ENCODE assay signal across 8 mouse cellular contexts in the genomic region with DNA sequence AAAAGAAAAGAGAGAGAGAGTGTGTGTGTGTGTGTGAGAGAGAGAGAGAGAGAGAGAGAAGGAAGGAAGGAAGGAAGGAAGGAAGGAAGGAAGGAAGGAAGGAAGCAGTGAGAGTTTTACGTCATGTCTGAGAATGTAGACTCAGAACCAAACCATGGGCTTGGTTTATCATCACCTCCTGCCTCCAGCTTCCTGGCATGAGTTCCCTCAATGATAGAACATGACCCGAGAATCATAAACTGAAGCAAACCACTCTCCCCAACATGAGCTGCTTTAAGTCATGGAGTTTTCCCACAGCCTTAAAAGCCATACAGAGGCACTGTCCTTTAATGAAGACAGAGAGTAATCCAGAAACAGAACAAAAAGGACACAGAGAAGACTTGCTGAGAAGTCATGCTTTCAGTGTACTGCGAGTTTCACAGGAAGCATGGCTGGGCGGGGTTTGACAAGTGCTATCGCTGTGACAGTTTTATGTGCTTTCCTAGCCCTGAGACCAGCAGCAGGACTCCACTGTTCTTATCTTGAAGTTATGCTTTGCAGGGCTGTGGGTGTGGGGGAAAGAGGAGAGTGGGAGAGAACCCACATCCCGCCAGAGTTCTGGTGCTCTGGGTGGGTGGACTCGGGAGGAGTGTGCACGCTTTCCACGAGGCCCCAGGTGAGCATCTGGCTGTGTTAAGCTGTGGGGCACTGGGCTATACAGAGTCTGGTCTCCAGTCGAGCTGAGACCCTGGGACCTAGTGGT. TPM values are rescaled to one million over a fixed set of nuclear protein-coding genes. Genes with fewer than 3 reads are reported as not detected.
A peak's percentile ranks its signal among the peaks of the same experiment; 100 is the strongest.
DNase-seq lines count a peak whose midpoint lies in the region; ATAC-seq and TF ChIP-seq lines count a peak whose summit lies in the region.

No protein-coding gene starts in this region.

- TF ChIP-seq POLR2A in MEL (IDR thresholded peaks at IDR 0.05; ENCODE audit: control insufficient read depth in 1 of 2, insufficient read depth in 1 of 2, low read depth in 1 of 2, low read length in 2 of 2, poor library complexity in 1 of 2), result peak in 1 of 2 experiments; percentile 63; a peak in 2 of 4 replicates

- no peak overlapping the region for H3K9ac ChIP-seq in heart, embryonic 12.5 days
- H3K9ac ChIP-seq in MEL (ENCODE audit: control insufficient read depth, low read depth, low read length, poor library complexity, severe bottlenecking), result peak overlapping the region; percentile 56

- TF ChIP-seq CTCF in MEL (IDR thresholded peaks at IDR 0.05 in 2 of 3, conservative IDR thresholded peaks at IDR 0.05 in 1 of 3; ENCODE audit: control insufficient read depth in 1 of 3, insufficient read depth in 1 of 3, low read depth in 2 of 3, low read length in 3 of 3, poor library complexity in 1 of 3, severe bottlenecking in 1 of 3), result no peak

- no peaks in the 10 kb centered on the region for H3K27me3 ChIP-seq in heart, embryonic 12.5 days (replicated peaks)
- H3K27me3 ChIP-seq in MEL (ENCODE audit: control insufficient read depth in 1 of 2, insufficient read depth in 2 of 2, low read length in 2 of 2), result no peaks in the 10 kb centered on the region
- H3K27me3 ChIP-seq in embryonic facial prominence, embryonic 10.5 days (replicated peaks; ENCODE audit: low read depth, poor library complexity, severe bottlenecking), result no peaks in the 10 kb centered on the region

- peak overlapping the region; percentile 42 for H3K4me2 ChIP-seq in heart, embryonic 12.5 days

- H3K36me3 ChIP-seq in heart, embryonic 12.5 days, result no peaks in the 10 kb centered on the region
- H3K36me3 ChIP-seq in MEL (ENCODE audit: control insufficient read depth in 1 of 2, insufficient read depth in 2 of 2, low read length in 2 of 2), result peaks cover 0 to 13% of the 10 kb centered on the region in 2 experiments; a peak in 2 of 4 replicates
- no peaks in the 10 kb centered on the region for H3K36me3 ChIP-seq in embryonic facial prominence, embryonic 10.5 days (replicated peaks)

- no peak for TF ChIP-seq RAD21 in MEL (IDR thresholded peaks at IDR 0.05; ENCODE audit: low read depth, low read length)

- H3K27ac ChIP-seq in heart, embryonic 12.5 days (ENCODE audit: poor library complexity, severe bottlenecking), result peak overlapping the region; percentile 47
- peak overlapping the region; percentile 100 for H3K27ac ChIP-seq in MEL (ENCODE audit: control insufficient read depth, low read depth, low read length)
- no peak overlapping the region for H3K27ac ChIP-seq in embryonic facial prominence, embryonic 10.5 days (replicated peaks)

- no peak for DNase-seq in heart, postnatal 14 days
- DNase-seq in MEL (ENCODE audit: low read depth, low spot score), result peak; percentile 94
- peak; percentile 76 to 89 for DNase-seq in natural killer cell, adult 2 months (ENCODE audit: low spot score in 2 of 2)
- no peak for DNase-seq in layer of hippocampus, postnatal 14 days (ENCODE audit: low spot score in 2 of 2)
- DNase-seq in urinary bladder, adult 18-20 months (ENCODE audit: low spot score in 2 of 2), result no peak
- DNase-seq in embryonic facial prominence, embryonic 10.5 days (ENCODE audit: low spot score), result no peak

- ATAC-seq in heart, embryonic 12.5 days (ENCODE audit: insufficient number of reproducible peaks, low FRiP score), result peak; percentile 83
- ATAC-seq in inflammation-experienced regulatory T-cells, adult 6 months, result peak; percentile 10

- 42% methylated on average over 10 of the region's 10 CpGs for whole genome bisulfite sequencing in heart, embryonic 12.5 days
- 84% methylated on average over 10 of the region's 10 CpGs for WGBS in embryonic facial prominence, embryonic 10.5 days

- peak; percentile 91 for TF ChIP-seq EP300 in MEL (IDR thresholded peaks at IDR 0.05; ENCODE audit: low read depth in 1 of 2, low read length in 2 of 2)

- peaks cover 14% of the 10 kb centered on the region for H3K4me1 ChIP-seq in heart, embryonic 12.5 days (replicated peaks)
- peaks cover 13 to 26% of the 10 kb centered on the region in 2 experiments for H3K4me1 ChIP-seq in MEL (ENCODE audit: control insufficient read depth in 1 of 2, insufficient read depth in 2 of 2, low read length in 2 of 2)
- H3K4me1 ChIP-seq in embryonic facial prominence, embryonic 10.5 days, result no peaks in the 10 kb centered on the region

- peaks cover 2% of the 10 kb centered on the region; the same call in 1 of the 2 replicates for H3K9me3 ChIP-seq in heart, embryonic 12.5 days (replicated peaks)
- H3K9me3 ChIP-seq in MEL (replicated peaks; ENCODE audit: insufficient read depth, low read length), result no peaks in the 10 kb centered on the region
- H3K9me3 ChIP-seq in embryonic facial prominence, embryonic 10.5 days, result no peaks in the 10 kb centered on the region

- H3K4me3 ChIP-seq in heart, embryonic 12.5 days, result no peak overlapping the region
- peak overlapping the region; percentile 9 to 28 for H3K4me3 ChIP-seq in MEL (ENCODE audit: control insufficient read depth in 1 of 2, insufficient read depth in 1 of 2, low read depth in 2 of 2, low read length in 2 of 2)
- no peak overlapping the region for H3K4me3 ChIP-seq in embryonic facial prominence, embryonic 10.5 days

- H3K79me2 ChIP-seq in MEL (ENCODE audit: control insufficient read depth, insufficient read depth, low read length, poor library complexity), result no peaks in the 10 kb centered on the region

- intact Hi-C loops in heart, postnatal 14 days (cut with DNase I), result no loop called here

TF ChIP-seq in MEL, 35 proteins besides CTCF, POLR2A, EP300 and RAD21 (continues in another document):
- TF ChIP-seq NELFE (IDR thresholded peaks at IDR 0.05; ENCODE audit: low read depth, low read length) (peak; percentile 79), TCF12 (IDR thresholded peaks at IDR 0.05; ENCODE audit: low read depth, low read length) (peak; percentile 86), USF1 (IDR thresholded peaks at IDR 0.05; ENCODE audit: low read depth, low read length) (no peak), BHLHE40 (IDR thresholded peaks at IDR 0.05; ENCODE audit: borderline replicate concordance, low read depth, low read length) (peak; percentile 48; the same call in 1 of the 2 replicates), ZKSCAN1 (IDR thresholded peaks at IDR 0.05; ENCODE audit: low read depth, low read length) (no peak), POLR2AphosphoS5 (IDR thresholded peaks at IDR 0.05; ENCODE audit: borderline replicate concordance, low read depth, low read length) (no peak), HCFC1 (IDR thresholded peaks at IDR 0.05; ENCODE audit: low read depth, low read length) (peak; percentile 53), TAL1 (IDR thresholded peaks at IDR 0.05; ENCODE audit: low read length) (peak; percentile 70), JUND (IDR thresholded peaks at IDR 0.05; ENCODE audit: low read depth, low read length) (no peak), POLR2AphosphoS2 (IDR thresholded peaks at IDR 0.05; ENCODE audit: low read length) (peak; percentile 68; the same call in 1 of the 2 replicates), RCOR1 (IDR thresholded peaks at IDR 0.05; ENCODE audit: low read depth, low read length) (peak; percentile 76), SIN3A (IDR thresholded peaks at IDR 0.05; ENCODE audit: low read length) (peak; percentile 97), ELF1 (IDR thresholded peaks at IDR 0.05; ENCODE audit: low read depth, low read length) (peak; percentile 58; the same call in 1 of the 2 replicates), ZC3H11A (IDR thresholded peaks at IDR 0.05; ENCODE audit: low read depth, low read length) (no peak), MAX (IDR thresholded peaks at IDR 0.05; ENCODE audit: low read length) (peak; percentile 94), E2F4 (IDR thresholded peaks at IDR 0.05; ENCODE audit: borderline replicate concordance, low read depth, low read length) (0 out of 2 replicates have a peak, but pooled peaks have one; percentile 55), KAT2A (conservative IDR thresholded peaks at IDR 0.05; ENCODE audit: low read depth, low read length) (0 out of 2 replicates have a peak, but pooled peaks have one; percentile 31), CHD1 (IDR thresholded peaks at IDR 0.05; ENCODE audit: low read depth, low read length) (0 out of 2 replicates have a peak, but pooled peaks have one; percentile 55), GATA1 (IDR thresholded peaks at IDR 0.05; ENCODE audit: low read depth, low read length) (peak; percentile 69; the same call in 1 of the 2 replicates)

RNA-seq across cellular contexts. Expression of gene Serpinb9, which starts 9.7 kb away (rescaled TPM):
- polyA plus RNA-seq in heart, embryonic 12.5 days (2016; fragmentation: Nextera tagmentation; extraction: Ambion mirVana), result 6.1 and 6.8 TPM in 2 replicates
- 1 to 10 TPM; 7.8 to 8.6 TPM for total RNA-seq in heart, postnatal 14 days (2021)
- total RNA-seq in MEL (2012; rRNA removed), result 1.6 and 2.1 TPM in 2 replicates
- polyA plus RNA-seq in MEL (2012; ENCODE audit: insufficient read depth in 1 of 2, insufficient read length in 2 of 2, low read depth in 1 of 2, low replicate concordance in 2 of 2, missing spikeins in 1 of 2), result 1 to 10 TPM in 1 of 2 experiments, not detected in 1; 2.9 TPM
- polyA plus RNA-seq in inflammation-experienced regulatory T-cells, adult 6 months (2017; shearing (Covaris generic)), result 10 to 100 TPM; 21.5 to 47.1 (median 22.1) TPM
- total RNA-seq in layer of hippocampus, postnatal 14 days (2021), result 1 to 10 TPM; 5.4 to 6.5 TPM
- 1.4 TPM in 2 replicates for polyA plus RNA-seq in embryonic facial prominence, embryonic 10.5 days (2016; fragmentation: Nextera tagmentation; extraction: Ambion mirVana)

RNA-seq across cellular contexts. Expression of gene Serpinb6b, which starts 28.3 kb away (rescaled TPM):
- 15.1 and 16.9 TPM in 2 replicates for polyA plus RNA-seq in heart, embryonic 12.5 days (2016; fragmentation: Nextera tagmentation; extraction: Ambion mirVana)
- 10 to 100 TPM; 24.9 to 27.8 TPM for total RNA-seq in heart, postnatal 14 days (2021)
- 0.20 and 0.27 TPM in 2 replicates for total RNA-seq in MEL (2012; rRNA removed)
- polyA plus RNA-seq in MEL (2012; ENCODE audit: insufficient read depth in 1 of 2, insufficient read length in 2 of 2, low read depth in 1 of 2, low replicate concordance in 2 of 2, missing spikeins in 1 of 2), result 1 to 10 TPM in 1 of 2 experiments, not detected in 1; 1.2 TPM
- polyA plus RNA-seq in inflammation-experienced regulatory T-cells, adult 6 months (2017; shearing (Covaris generic)), result 100 to 1,000 TPM in 1 of 3 experiments, 10 to 100 TPM in 2; 33.0 to 109 (median 34.2) TPM
- 1 to 10 TPM; 2.0 to 3.6 TPM for total RNA-seq in layer of hippocampus, postnatal 14 days (2021)
- polyA plus RNA-seq in embryonic facial prominence, embryonic 10.5 days (2016; fragmentation: Nextera tagmentation; extraction: Ambion mirVana), result 1.1 and 1.7 TPM in 2 replicates

RNA-seq across cellular contexts. Expression of gene Serpinb9b, which starts 33.9 kb away (rescaled TPM):
- 1.4 and 2.0 TPM in 2 replicates for polyA plus RNA-seq in heart, embryonic 12.5 days (2016; fragmentation: Nextera tagmentation; extraction: Ambion mirVana)
- under 1 TPM; 0.12 to 0.41 TPM for total RNA-seq in heart, postnatal 14 days (2021)
- total RNA-seq in MEL (2012; rRNA removed), result 1.5 and 2.3 TPM in 2 replicates
- 1 to 10 TPM in 1 of 2 experiments, not detected in 1; 3.9 TPM for polyA plus RNA-seq in MEL (2012; ENCODE audit: insufficient read depth in 1 of 2, insufficient read length in 2 of 2, low read depth in 1 of 2, low replicate concordance in 2 of 2, missing spikeins in 1 of 2)
- under 1 TPM in 1 of 3 experiments, not detected in 2; 0.77 TPM for polyA plus RNA-seq in inflammation-experienced regulatory T-cells, adult 6 months (2017; shearing (Covaris generic))
- total RNA-seq in layer of hippocampus, postnatal 14 days (2021), result not detected
- not detected in 2 replicates for polyA plus RNA-seq in embryonic facial prominence, embryonic 10.5 days (2016; fragmentation: Nextera tagmentation; extraction: Ambion mirVana)

Comparison
In these comparisons a context has a peak if more than half of its experiments do, and no peak if none do; other contexts are left out.
1. H3K4me3 ChIP-seq: peak in MEL (2 of 2); none in heart, embryonic 12.5 days (single experiment) and embryonic facial prominence, embryonic 10.5 days (single experiment).
2. DNase-seq: peak in MEL (single experiment) and natural killer cell, adult 2 months (2 of 2); none in heart, postnatal 14 days (0 of 2), layer of hippocampus, postnatal 14 days (0 of 2), urinary bladder, adult 18-20 months (0 of 2) and embryonic facial prominence, embryonic 10.5 days (single experiment).